Mouse (Mus musculus) liver, embryonic 14.5 days (tissue): ENCODE results near the gene Hbb-bt. TPM values are rescaled to one million over a fixed set of nuclear protein-coding genes. Genes with fewer than 3 reads are reported as not detected.
A peak's percentile ranks its signal among the peaks of the same experiment; 100 is the strongest.
"Not testable (repeated sequence)": the region's sequence is repeated elsewhere in the genome, so short reads cannot be mapped to it uniquely, and the experiment has no call there.

Experiments
- ATAC-seq: fragments of 200-750 bp; cut with Nextera tagmentation; 2 replicates; pipeline ENCODE4 v1.8.0; 2017; ENCODE audit warnings: moderate number of reproducible peaks, mild to moderate bottlenecking, moderate library complexity; ENCODE audit not compliant: insufficient read depth
- DNase-seq, 3 experiments: peaks; one replicate each; pipeline ENCODE4 v3.0.0-alpha.2; 2012 to 2013; ENCODE audit warnings: low read depth in 3 of 3, low spot score in 3 of 3
- H3K27ac ChIP-seq: fragments of 300-500 bp; sonication (generic); 2 replicates; pipeline ENCODE4 v1.5.1; 2014; ENCODE audit warnings: moderate library complexity, mild to moderate bottlenecking, control low read depth, inconsistent platforms
- H3K27me3 ChIP-seq: fragments of 300-500 bp; sonication (generic); 2 replicates; pipeline ENCODE4 v1.6.1; 2014; ENCODE audit warnings: mild to moderate bottlenecking, low read length, moderate library complexity; ENCODE audit not compliant: control insufficient read depth, insufficient read depth
- H3K36me3 ChIP-seq: fragments of 300-500 bp; sonication (generic); replicated peaks from 2 replicates; pipeline ENCODE4 v1.6.1; 2014; ENCODE audit warnings: low read depth; ENCODE audit not compliant: control insufficient read depth, insufficient read depth
- H3K4me1 ChIP-seq, 2 experiments: fragments of 200-500 bp in 1 of 2; fragments of 300-500 bp in 1 of 2; sonication (generic) in 1 of 2; replicated peaks; 2 replicates each; pipeline ENCODE4 v1.6.1; 2012 to 2014; ENCODE audit warnings: antibody characterized with exemption in 1 of 2, inconsistent platforms in 1 of 2, low read length in 1 of 2; ENCODE audit not compliant: control insufficient read depth in 2 of 2, insufficient read depth in 2 of 2
- H3K4me2 ChIP-seq: fragments of 300-500 bp; sonication (generic); 2 replicates; pipeline ENCODE4 v1.6.1; 2014; ENCODE audit warnings: low read depth, mild to moderate bottlenecking, control low read depth, moderate library complexity
- H3K4me3 ChIP-seq, 2 experiments: fragments of 200-500 bp in 1 of 2; fragments of 300-500 bp in 1 of 2; sonication (generic) in 1 of 2; 2 replicates each; pipeline ENCODE4 v1.5.1; 2012 to 2014; ENCODE audit warnings: low read depth in 2 of 2, low read length in 2 of 2, mild to moderate bottlenecking in 2 of 2, control low read depth in 1 of 2, inconsistent platforms in 1 of 2, moderate library complexity in 1 of 2; ENCODE audit not compliant: insufficient read depth in 1 of 2
- H3K9ac ChIP-seq: fragments of 300-500 bp; sonication (generic); replicated peaks from 2 replicates; pipeline ENCODE4 v1.6.1; 2014; ENCODE audit warnings: mild to moderate bottlenecking, control low read depth, moderate library complexity
- H3K9me3 ChIP-seq: fragments of 300-500 bp; sonication (generic); 2 replicates; pipeline ENCODE4 v1.6.1; 2016; ENCODE audit warnings: low read length, mixed read lengths; ENCODE audit not compliant: control insufficient read depth
- CTCF ChIP-seq: IDR thresholded peaks from 2 replicates; pipeline ENCODE4 v1.5.1; 2016; ENCODE audit warnings: antibody characterized with exemption, low read depth, control low read depth
- EP300 ChIP-seq: IDR thresholded peaks from 2 replicates; pipeline ENCODE4 v1.6.1; 2016; ENCODE audit warnings: antibody characterized with exemption, low read depth
- WGBS: fragments of 180-500 bp; shearing (Covaris S2); extraction: QIAGEN DNeasy Blood & Tissue Kit; methylation state at CpG from one replicate; pipeline ENCODE4 v1.1.7; 2014; ENCODE audit not compliant: insufficient replicate concordance; 5-methylcytosine and 5-hydroxymethylcytosine counted together
- polyA plus RNA-seq, 2 experiments: library from polyadenylated mRNA; depleted of rRNA in 1 of 2; stranded (reverse) in 1 of 2; unstranded in 1 of 2; fragments of >200 nt; fragmentation: Nextera tagmentation in 1 of 2; extraction: Ambion mirVana in 1 of 2; gene quantifications; 2 replicates each; pipeline versions ENCODE4 v1.2.1 to v1.2.3; 2012 to 2014

The Hbb-bt gene
- polyA plus RNA-seq, 2 experiments = 66,320 to 74,220 TPM

- peak overlapping the region; percentile 36 for H3K9ac ChIP-seq
- H3K4me3 ChIP-seq = peak overlapping the region; percentile 5 to 32; a peak in 2 of 4 replicates
- DNase-seq = peak; percentile 77 to 88 (median 79)
- WGBS = 5% methylated on average over 5 of the region's 5 CpGs
- peak overlapping the region; percentile 50 for H3K4me2 ChIP-seq
- peaks cover 18 to 24% of the 10 kb centered on the region in 2 experiments for H3K4me1 ChIP-seq
- no peaks in the 10 kb centered on the region for H3K27me3 ChIP-seq
- H3K36me3 ChIP-seq = no peaks in the 10 kb centered on the region; the same call in 1 of the 2 replicates
- TF ChIP-seq EP300 (peak; percentile 95), CTCF (no peak)
- peak overlapping the region; percentile 94 for H3K27ac ChIP-seq
- H3K9me3 ChIP-seq = no peaks in the 10 kb centered on the region
- ATAC-seq = no peak
Measured at GRCm38 (mm10) chr7:103808971-103809800, 4.6 kb downstream of the Hbb-bt start.

GRCm38 (mm10) chr7:103808120-103808519 is 5.7 kb downstream of the Hbb-bt start:
- not testable (repeated sequence) for H3K27me3 ChIP-seq, DNase-seq, H3K9me3 ChIP-seq, H3K4me3 ChIP-seq, H3K36me3 ChIP-seq, ATAC-seq
- H3K9ac ChIP-seq = peak overlapping the region; percentile 38
- WGBS = 30% methylated on average over 2 of the region's 2 CpGs
- TF ChIP-seq EP300 = peak; percentile 65
- peak overlapping the region; percentile 94 for H3K27ac ChIP-seq
- peaks cover 18 to 24% of the 10 kb centered on the region in 2 experiments for H3K4me1 ChIP-seq
- H3K4me2 ChIP-seq = peak overlapping the region; percentile 40

- H3K27ac ChIP-seq = peak overlapping the region; percentile 76
- peaks cover 18 to 24% of the 10 kb centered on the region in 2 experiments for H3K4me1 ChIP-seq
- H3K27me3 ChIP-seq = no peaks in the 10 kb centered on the region
- H3K4me3 ChIP-seq = no peak overlapping the region
- peak; percentile 82 for TF ChIP-seq CTCF
- no peak for TF ChIP-seq EP300
- H3K9me3 ChIP-seq = no peaks in the 10 kb centered on the region
- no peak overlapping the region for H3K4me2 ChIP-seq
- WGBS = 59% methylated on average over 1 of the region's 1 CpGs
- no peaks in the 10 kb centered on the region; the same call in 1 of the 2 replicates for H3K36me3 ChIP-seq
- DNase-seq (peak in 1 of 3 experiments; percentile 74), ATAC-seq (no peak)
- peak overlapping the region; percentile 28 for H3K9ac ChIP-seq
Measured at GRCm38 (mm10) chr7:103806856-103807255, 6.9 kb downstream of the Hbb-bt start.

- Histone ChIP-seq H3K4me1 (peaks cover 0 to 6% of the 10 kb centered on the region in 2 experiments; a peak in 2 of 4 replicates), H3K27ac (no peak overlapping the region), H3K4me3 (no peak overlapping the region), H3K4me2 (no peak overlapping the region), H3K36me3 (no peaks in the 10 kb centered on the region), H3K27me3 (no peaks in the 10 kb centered on the region), H3K9ac (no peak overlapping the region; the same call in 1 of the 2 replicates), H3K9me3 (no peaks in the 10 kb centered on the region)
- peak; percentile 91 for ATAC-seq
- peak; percentile 76 for TF ChIP-seq EP300
- TF ChIP-seq CTCF = peak; percentile 55; the same call in 1 of the 2 replicates
- WGBS = 7% methylated on average over 4 of the region's 4 CpGs
- DNase-seq = peak in 1 of 3 experiments; percentile 73
Measured at GRCm38 (mm10) chr7:103792669-103793388, 21.0 kb downstream of the Hbb-bt start.

- H3K27me3 ChIP-seq = no peaks in the 10 kb centered on the region
- no peak for ATAC-seq
- H3K4me3 ChIP-seq = no peak within 1 kb of the TSS
- H3K9ac ChIP-seq = no peak within 1 kb of the TSS; the same call in 1 of the 2 replicates
- H3K9me3 ChIP-seq = no peaks in the 10 kb centered on the region
- no peak within 1 kb of the TSS for H3K27ac ChIP-seq
- 62% methylated on average over 3 of the region's 3 CpGs for WGBS
- H3K4me1 ChIP-seq = peaks cover 0 to 6% of the 10 kb centered on the region in 2 experiments; a peak in 2 of 4 replicates
- H3K4me2 ChIP-seq = no peak within 1 kb of the TSS
- DNase-seq = no peak
- no peaks in the 10 kb centered on the region for H3K36me3 ChIP-seq
- TF ChIP-seq CTCF (no peak), EP300 (no peak)
Measured at GRCm38 (mm10) chr7:103791721-103792120, 22.1 kb downstream of the Hbb-bt start, which contains the start of gene Olfr67. Gene Olfr67, minus strand, starts transcription at chr7:103791821.
